Mouse (Mus musculus): ENCODE results near the gene Enkur. TPM values are rescaled to one million over a fixed set of nuclear protein-coding genes. Genes with fewer than 3 reads are reported as not detected.

Gene Enkur
- polyA plus RNA-seq, 2 experiments: 0.76 to 0.83 TPM

DNA sequence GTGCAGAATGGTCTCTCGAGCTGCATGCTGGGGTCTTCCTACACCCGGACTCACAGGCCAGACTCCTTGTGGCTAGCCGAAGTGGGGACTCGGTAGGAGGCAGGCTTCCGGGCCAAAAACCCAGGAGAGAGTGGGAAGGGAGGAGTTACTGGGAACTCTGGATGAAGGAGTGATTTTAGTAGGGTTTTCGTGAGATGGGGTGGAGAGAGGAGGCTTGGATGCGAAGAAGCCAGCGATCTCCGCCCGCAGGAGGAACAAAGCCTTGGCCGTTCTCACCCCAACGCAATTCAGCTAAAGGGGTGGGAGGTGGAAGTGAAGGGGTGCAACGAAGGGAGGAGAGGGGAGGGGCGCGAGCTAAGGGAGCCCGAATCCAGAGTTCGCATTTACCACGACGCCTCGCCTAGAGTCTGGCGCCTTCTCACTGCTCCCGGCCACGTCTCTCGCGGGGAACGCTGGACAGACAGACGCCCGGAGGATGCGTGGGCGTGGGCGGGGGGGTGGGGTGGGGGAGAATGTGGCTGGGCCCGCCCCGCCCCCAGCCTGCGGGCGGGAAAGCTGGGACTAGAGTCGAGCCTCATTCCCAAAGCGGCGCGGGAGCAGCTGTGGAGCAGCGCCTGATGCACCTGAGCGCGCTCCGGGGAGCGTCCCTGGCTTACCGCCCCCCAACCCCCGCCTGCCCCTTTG, 63.5 kb downstream of the Enkur start:
- Histone ChIP-seq H3K36me3 (ENCODE audit: control insufficient read depth, insufficient read depth, low read length) (no peaks in the 10 kb centered on the region), H3K9ac (ENCODE audit: low read depth, low read length, severe bottlenecking) (peak overlapping the region; percentile 68), H3K27me3 (ENCODE audit: control insufficient read depth, insufficient read depth, low read length) (no peaks in the 10 kb centered on the region), H3K4me2 (replicated peaks; ENCODE audit: low read depth, low read length, severe bottlenecking) (peak overlapping the region; percentile 89), H3K27ac (replicated peaks; ENCODE audit: low read depth, low read length) (peak overlapping the region; percentile 77), H3K9me3 (ENCODE audit: control insufficient read depth, low read length) (no peaks in the 10 kb centered on the region), H3K4me3 (replicated peaks; ENCODE audit: low read length) (peak overlapping the region; percentile 52), H3K4me1 (ENCODE audit: control insufficient read depth, insufficient read depth, low read length) (peaks cover 6% of the 10 kb centered on the region)
- DNase-seq (ENCODE audit: low spot score) (peak; percentile 63), ATAC-seq (ENCODE audit: low FRiP score, low read depth) (peak; percentile 83)
- peak; percentile 43; the same call in 1 of the 2 replicates for TF ChIP-seq POLR2A (IDR thresholded peaks at IDR 0.05; ENCODE audit: borderline replicate concordance, extremely low read depth, insufficient read depth, insufficient read length)
- 4% methylated on average over 30 of the region's 46 CpGs for WGBS

DNA sequence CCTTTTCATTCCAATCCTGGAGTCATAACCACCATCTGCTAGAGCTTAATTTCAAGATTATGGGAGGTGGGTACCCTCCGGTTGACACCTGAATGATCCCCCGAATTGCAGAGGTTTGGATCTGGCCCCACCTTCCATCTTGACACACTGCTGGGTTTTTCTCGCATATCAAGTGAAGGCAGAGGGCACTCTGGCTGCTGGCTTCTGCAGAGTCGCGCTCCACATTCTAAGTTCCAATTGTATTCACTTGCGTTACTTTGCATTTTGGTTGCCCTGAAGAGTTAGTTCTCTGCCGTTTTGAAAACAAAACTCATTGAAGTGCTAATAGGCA, 64.0 kb downstream of the Enkur start:
- H3K27ac ChIP-seq (replicated peaks; ENCODE audit: low read depth, low read length): peak overlapping the region; percentile 77
- 12% methylated on average over 7 of the region's 7 CpGs for WGBS
- no peaks in the 10 kb centered on the region for H3K36me3 ChIP-seq (ENCODE audit: control insufficient read depth, insufficient read depth, low read length)
- no peaks in the 10 kb centered on the region for H3K9me3 ChIP-seq (ENCODE audit: control insufficient read depth, low read length)
- no peak for TF ChIP-seq POLR2A (IDR thresholded peaks at IDR 0.05; ENCODE audit: borderline replicate concordance, extremely low read depth, insufficient read depth, insufficient read length)
- H3K4me2 ChIP-seq (replicated peaks; ENCODE audit: low read depth, low read length, severe bottlenecking): peak overlapping the region; percentile 89
- no peaks in the 10 kb centered on the region for H3K27me3 ChIP-seq (ENCODE audit: control insufficient read depth, insufficient read depth, low read length)
- H3K4me3 ChIP-seq (replicated peaks; ENCODE audit: low read length): peak overlapping the region; percentile 52
- H3K9ac ChIP-seq (ENCODE audit: low read depth, low read length, severe bottlenecking): peak overlapping the region; percentile 68
- H3K4me1 ChIP-seq (ENCODE audit: control insufficient read depth, insufficient read depth, low read length): peaks cover 6% of the 10 kb centered on the region
- DNase-seq (ENCODE audit: low spot score): no peak
- 0 out of 2 replicates have a peak, but pooled peaks have one; percentile 14 for ATAC-seq (ENCODE audit: low FRiP score, low read depth)

Other genes with a start within 250 kb of the Enkur start
- gene Arhgap21, start 236.5 kb downstream of the Enkur start, polyA plus RNA-seq (2012; rRNA removed): 29.2 and 58.7 TPM in 2 replicates
- 19.1 and 19.6 TPM in 2 replicates for gene Arhgap21, start 236.5 kb downstream of the Enkur start, polyA plus RNA-seq (2014; fragmentation: Nextera tagmentation; extraction: Ambion mirVana)
- gene Thnsl1, start 359 bp upstream of the Enkur start, polyA plus RNA-seq (2012; rRNA removed): 3.9 and 4.3 TPM in 2 replicates
- gene Thnsl1, start 359 bp upstream of the Enkur start, polyA plus RNA-seq (2014; fragmentation: Nextera tagmentation; extraction: Ambion mirVana): 5.8 and 6.6 TPM in 2 replicates
- 0.01 TPM in 1 of 2 replicates, not detected in the other for gene Gpr158, start 162.2 kb upstream of the Enkur start, polyA plus RNA-seq (2012; rRNA removed)
- gene Gpr158, start 162.2 kb upstream of the Enkur start, polyA plus RNA-seq (2014; fragmentation: Nextera tagmentation; extraction: Ambion mirVana): not detected in 2 replicates